ENCODE assay signal across 20 mouse cellular contexts in the genomic region with DNA sequence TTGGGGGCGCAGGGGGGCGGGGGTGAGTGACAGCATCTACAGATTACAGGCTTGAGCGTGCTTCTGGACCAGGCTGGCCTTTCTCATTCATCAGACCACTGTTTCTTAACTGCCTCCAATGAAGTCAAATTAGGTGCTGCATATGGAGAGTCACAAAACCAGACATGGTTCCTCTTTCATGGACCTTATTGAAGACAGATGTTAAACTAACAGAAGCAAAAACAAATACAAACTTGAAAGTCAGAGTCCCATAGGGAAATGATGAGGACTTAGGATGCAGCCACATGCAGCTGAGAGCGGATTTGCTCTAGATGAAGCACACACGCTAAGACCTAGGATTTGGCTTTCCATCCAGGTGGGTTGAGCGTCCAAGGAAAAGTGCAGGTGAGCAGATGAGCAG.
DNase-seq lines count a peak whose midpoint lies in the region; ATAC-seq and TF ChIP-seq lines count a peak whose summit lies in the region.
"Had no signal": no experiment of that assay in that cellular context is flagged by ENCODE, and none has a peak within 500 bp of the region (broad histone marks: within the 10 kb centered on the region; RNA-seq: fewer than 3 reads in every experiment).

No protein-coding gene starts in this region.

- ATAC-seq in megakaryocyte, adult 5-6 weeks (ENCODE audit: poor library complexity, severe bottlenecking) = no peak
- ATAC-seq in embryonic facial prominence, embryonic 12.5 days (ENCODE audit: insufficient number of reproducible peaks, insufficient read depth, low FRiP score, low TSS enrichment) = no peak
- no peak for ATAC-seq in midbrain, embryonic 13.5 days
- ATAC-seq: forebrain, embryonic 14.5 days had no signal

- 28% methylated on average over 6 of the region's 6 CpGs for WGBS in embryonic facial prominence, embryonic 12.5 days
- 85% methylated on average over 6 of the region's 6 CpGs for WGBS in midbrain, embryonic 13.5 days

- peak overlapping the region; percentile 76 for H3K4me3 ChIP-seq in megakaryocyte, embryonic 14.5 days (replicated peaks)
- H3K4me3 ChIP-seq in embryonic facial prominence, embryonic 12.5 days = no peak overlapping the region
- H3K4me3 ChIP-seq in myocyte = no peak overlapping the region
- H3K4me3 ChIP-seq in midbrain, embryonic 13.5 days (replicated peaks) = no peak overlapping the region
- H3K4me3 ChIP-seq: erythroblast, embryonic 14.5 days; heart, embryonic 13.5 days; hindbrain, embryonic 15.5 days; liver, embryonic 15.5 days; neural tube, embryonic 12.5 days had no signal

- H3ac ChIP-seq in myocyte (ENCODE audit: control insufficient read depth, insufficient read length) = no peak overlapping the region

- no peaks in the 10 kb centered on the region for H3K27me3 ChIP-seq in megakaryocyte, embryonic 14.5 days (replicated peaks)
- H3K27me3 ChIP-seq in embryonic facial prominence, embryonic 12.5 days = no peaks in the 10 kb centered on the region
- no peaks in the 10 kb centered on the region for H3K27me3 ChIP-seq in myocyte (ENCODE audit: control insufficient read depth, insufficient read depth, insufficient read length)
- H3K27me3 ChIP-seq in midbrain, embryonic 13.5 days = no peaks in the 10 kb centered on the region
- H3K27me3 ChIP-seq: heart, embryonic 13.5 days; hindbrain, embryonic 15.5 days; liver, embryonic 15.5 days; neural tube, embryonic 12.5 days had no signal

- peaks cover 42% of the 10 kb centered on the region for H3K36me3 ChIP-seq in megakaryocyte, embryonic 14.5 days (replicated peaks; ENCODE audit: low read length)
- H3K36me3 ChIP-seq in embryonic facial prominence, embryonic 12.5 days = no peaks in the 10 kb centered on the region
- no peaks in the 10 kb centered on the region for H3K36me3 ChIP-seq in myocyte (ENCODE audit: control insufficient read depth, insufficient read depth)
- no peaks in the 10 kb centered on the region for H3K36me3 ChIP-seq in midbrain, embryonic 13.5 days
- H3K36me3 ChIP-seq: hindbrain, embryonic 15.5 days; liver, embryonic 15.5 days; neural tube, embryonic 12.5 days had no signal

- peak overlapping the region; percentile 70 for H3K27ac ChIP-seq in embryonic facial prominence, embryonic 12.5 days
- H3K27ac ChIP-seq in midbrain, embryonic 13.5 days = no peak overlapping the region
- H3K27ac ChIP-seq: hindbrain, embryonic 15.5 days; liver, embryonic 15.5 days; neural tube, embryonic 12.5 days had no signal

- H3K4me2 ChIP-seq in embryonic facial prominence, embryonic 12.5 days (replicated peaks) = peak overlapping the region; percentile 27
- H3K4me2 ChIP-seq in myocyte (ENCODE audit: low read depth) = peak overlapping the region; percentile 65
- no peak overlapping the region for H3K4me2 ChIP-seq in midbrain, embryonic 13.5 days (replicated peaks)
- H3K4me2 ChIP-seq: heart, embryonic 13.5 days; hindbrain, embryonic 15.5 days; liver, embryonic 15.5 days; neural tube, embryonic 12.5 days had no signal

- TF ChIP-seq POLR2A in myocyte (IDR thresholded peaks at IDR 0.05; ENCODE audit: insufficient read length, low read depth) = no peak

- peak; percentile 57 for DNase-seq in hindlimb bud, embryonic 11.5 days (ENCODE audit: extremely low spot score, low read depth, low spot score)
- DNase-seq in urinary bladder, postnatal 25 days (ENCODE audit: low spot score) = no peak
- DNase-seq: adrenal gland, adult 2 months; heart, adult 11 months; heart, postnatal 36 days; kidney, adult 2 months; kidney, postnatal 4 days; right cerebral cortex, postnatal 14 days; thymus, postnatal 36 days had no signal

- no peaks in the 10 kb centered on the region; the same call in 1 of the 2 replicates for H3K9me3 ChIP-seq in megakaryocyte, embryonic 14.5 days
- H3K9me3 ChIP-seq in embryonic facial prominence, embryonic 12.5 days = no peaks in the 10 kb centered on the region
- H3K9me3 ChIP-seq in midbrain, embryonic 13.5 days = no peaks in the 10 kb centered on the region
- H3K9me3 ChIP-seq: heart, embryonic 13.5 days; hindbrain, embryonic 15.5 days; liver, embryonic 15.5 days; neural tube, embryonic 12.5 days had no signal

- no peak overlapping the region for H3K9ac ChIP-seq in embryonic facial prominence, embryonic 12.5 days
- no peak overlapping the region for H3K9ac ChIP-seq in midbrain, embryonic 13.5 days (replicated peaks)
- H3K9ac ChIP-seq: hindbrain, embryonic 15.5 days; liver, embryonic 15.5 days; neural tube, embryonic 12.5 days had no signal

- H3K79me2 ChIP-seq in myocyte (ENCODE audit: control insufficient read depth, insufficient read depth) = no peaks in the 10 kb centered on the region

- H3K4me1 ChIP-seq in megakaryocyte, embryonic 14.5 days = peaks cover 86% of the 10 kb centered on the region
- H3K4me1 ChIP-seq in embryonic facial prominence, embryonic 12.5 days = peaks cover 38% of the 10 kb centered on the region
- peaks cover under 1% of the 10 kb centered on the region; the same call in 1 of the 2 replicates for H3K4me1 ChIP-seq in midbrain, embryonic 13.5 days (replicated peaks)

TF ChIP-seq in myocyte, 11 proteins besides CTCF, POLR2A, EP300 and RAD21:
- TF ChIP-seq MYOG (IDR thresholded peaks at IDR 0.05; ENCODE audit: control insufficient read depth in 1 of 3, insufficient read depth in 1 of 3, insufficient read length in 2 of 3, low read depth in 2 of 3) (no peak), SRF (IDR thresholded peaks at IDR 0.05; ENCODE audit: control insufficient read depth, insufficient read length, low read depth) (no peak)
